Mouse (Mus musculus): ENCODE measurements at regions not wholly inside any gene's neighbourhood (a gene's known extent, or its start where the extent isn't known, plus 50 kb on each side); places are given as distances from the start of the nearest gene placed in this dataset.
A peak's percentile ranks its signal among the peaks of the same experiment; 100 is the strongest.

GRCm38 (mm10) chr6:51017260-51017999 is 363.2 kb upstream of the Npvf start:
- DNase-seq: no peak

GRCm38 (mm10) chr6:51021206-51021605 is 367.0 kb upstream of the Npvf start:
- DNase-seq: no peak

DNA sequence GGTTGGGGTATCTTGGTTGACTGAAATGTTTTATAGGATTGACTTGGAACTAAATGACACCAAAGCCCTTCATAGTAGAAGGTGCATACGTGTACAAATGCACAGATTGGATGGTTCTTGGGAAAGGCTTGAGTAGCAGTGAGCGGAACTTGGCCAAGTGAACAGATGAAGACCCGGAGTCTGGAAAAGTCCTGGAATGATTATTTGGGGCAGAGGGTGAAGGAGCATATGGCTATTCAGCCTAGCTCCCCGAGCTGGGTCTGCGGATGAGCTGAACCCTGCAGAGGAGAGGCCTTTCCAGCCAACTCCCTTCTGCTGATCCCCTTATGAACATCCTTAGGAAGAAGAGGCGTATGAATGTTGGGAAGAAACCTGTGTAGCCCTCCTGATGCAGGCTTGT is 369.1 kb upstream of the Npvf start:
- DNase-seq: no peak

- no peak for DNase-seq
These were observed 370.5 kb upstream of the Npvf start for GRCm38 (mm10) chr6:51024756-51025155.

DNA sequence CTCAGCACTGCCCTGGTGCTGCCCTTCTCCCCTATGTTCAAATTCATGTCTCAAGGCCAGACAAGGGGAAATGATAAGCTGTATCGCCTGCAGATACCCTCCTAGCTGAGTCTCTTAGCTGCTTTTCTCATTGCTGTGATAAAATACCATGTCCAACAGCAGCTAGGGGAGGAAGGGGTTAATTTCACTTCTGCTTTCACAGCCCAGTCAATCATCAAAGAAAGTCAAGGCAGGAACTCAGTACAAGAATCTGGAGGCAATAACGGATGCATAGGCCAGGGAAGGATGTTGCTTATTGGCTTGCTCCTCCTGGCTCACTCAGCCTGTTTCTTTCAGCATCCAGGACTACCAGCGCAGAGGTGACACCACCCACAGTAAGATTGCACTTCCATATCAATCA is 371.2 kb upstream of the Npvf start:
- no peak for DNase-seq

GRCm38 (mm10) chr6:51027296-51027695 is 373.1 kb upstream of the Npvf start:
- DNase-seq: no peak

DNA sequence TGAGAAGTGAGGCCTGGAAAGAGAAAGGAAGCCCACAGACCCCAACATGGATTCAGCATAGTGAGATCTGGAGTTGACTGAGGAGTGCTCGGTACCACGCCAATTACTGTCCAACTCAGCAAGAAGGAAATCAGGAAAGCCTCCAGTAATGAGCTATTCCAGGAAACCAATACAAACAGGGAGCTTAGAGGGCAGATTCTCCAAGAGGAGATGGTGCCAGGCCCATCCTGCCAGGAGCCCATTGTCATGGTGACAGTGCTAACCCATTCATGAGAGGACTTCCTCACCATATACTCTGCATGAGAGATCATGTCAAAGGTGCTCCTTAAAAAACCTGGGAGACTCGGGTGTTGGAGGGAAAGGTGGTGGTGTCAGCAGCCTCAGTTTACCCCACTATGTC is 375.3 kb upstream of the Npvf start:
- DNase-seq: no peak

DNA sequence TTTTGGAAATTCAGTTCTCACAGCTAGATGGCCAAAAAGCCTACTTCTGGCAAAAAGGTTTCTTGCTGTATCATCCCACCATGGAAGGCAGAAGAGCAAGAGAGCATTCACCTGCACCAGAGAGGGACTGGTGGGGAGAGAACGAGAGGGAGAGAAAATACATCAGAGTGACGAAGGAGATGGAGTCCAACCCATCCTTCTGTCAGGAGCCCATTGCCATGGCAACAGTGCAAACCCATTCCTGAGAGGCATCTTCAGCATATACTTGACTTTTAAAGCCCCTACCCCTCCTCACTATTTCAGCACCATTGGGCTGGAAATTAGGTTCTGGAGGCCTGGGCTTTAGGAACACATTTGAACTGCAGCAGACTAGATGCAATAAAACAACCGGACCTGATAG is 375.7 kb upstream of the Npvf start:
- no peak for DNase-seq

DNA sequence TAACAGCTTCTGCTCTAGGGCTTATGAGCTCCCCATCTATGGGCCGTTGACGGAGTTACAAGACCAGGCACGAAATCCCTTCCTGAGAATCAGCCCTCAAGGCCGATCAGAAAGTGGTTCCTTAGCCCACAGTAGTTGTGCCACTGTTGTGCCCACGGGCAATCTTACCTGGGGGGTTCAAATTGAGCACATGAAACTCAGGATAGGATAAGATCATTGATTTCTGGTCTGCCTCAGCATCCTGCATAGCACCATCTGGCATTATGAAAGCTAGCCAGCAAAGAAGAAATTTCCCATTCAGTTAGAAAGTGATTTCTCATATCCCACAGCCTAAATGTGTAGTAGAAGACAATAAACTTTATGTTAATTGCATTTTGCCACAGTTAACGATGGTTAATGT is 379.6 kb upstream of the Npvf start:
- no peak for DNase-seq

GRCm38 (mm10) chr6:51036074-51036473 is 381.8 kb upstream of the Npvf start:
- no peak for DNase-seq

DNA sequence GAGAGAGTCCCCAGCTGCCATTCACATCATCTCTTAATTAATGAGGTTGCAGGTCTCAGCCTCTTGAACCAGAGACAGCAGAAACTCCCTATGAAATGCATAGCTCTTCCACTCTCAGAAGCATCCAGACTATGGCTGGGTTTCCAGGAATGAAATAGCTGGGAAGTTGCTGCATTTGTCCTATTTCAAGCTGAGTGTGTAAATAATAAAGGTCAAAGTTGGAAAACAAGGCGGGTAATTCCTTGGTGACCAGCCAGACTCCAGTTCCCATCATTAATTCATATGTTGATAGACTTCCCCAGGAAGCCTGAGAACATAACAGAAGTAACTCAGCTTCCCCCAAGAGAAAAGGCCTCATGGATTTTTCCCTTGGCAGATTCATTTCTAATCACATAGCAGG is 382.3 kb upstream of the Npvf start:
- DNase-seq: peak; percentile 54

GRCm38 (mm10) chr6:51036956-51037355 is 382.7 kb upstream of the Npvf start:
- DNase-seq: no peak

DNA sequence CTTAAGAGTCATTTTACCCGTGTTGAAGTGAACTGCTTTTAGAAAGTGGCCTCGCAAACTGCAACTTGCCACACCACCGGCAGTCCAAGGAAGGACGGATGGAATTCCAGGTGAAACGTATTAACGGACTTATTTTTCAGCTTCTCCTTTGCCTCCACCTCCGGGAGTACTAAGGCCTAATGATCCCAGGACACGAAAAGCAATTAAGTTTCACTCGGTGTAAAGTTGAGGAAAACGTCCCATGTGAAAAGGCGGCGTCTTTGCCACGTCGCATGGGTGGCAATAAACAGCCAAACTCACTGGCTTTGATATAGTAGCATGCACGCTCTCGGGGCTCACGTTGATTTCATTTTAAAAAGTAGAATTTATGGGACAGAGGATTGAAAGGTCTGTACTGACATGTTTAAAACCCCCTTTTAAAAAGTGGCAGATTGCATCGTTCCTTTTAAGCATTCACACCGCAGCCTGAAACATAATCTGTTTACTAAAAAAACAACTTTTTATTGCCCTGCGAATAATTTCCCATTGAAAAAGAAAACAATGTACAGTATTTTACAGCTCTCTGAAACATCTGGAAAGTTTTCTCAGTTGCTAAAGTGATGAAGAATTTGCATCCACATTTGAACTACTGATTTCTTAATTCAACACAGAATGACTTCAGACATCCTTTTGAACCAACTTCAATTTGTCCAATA is 385.4 kb upstream of the Npvf start:
- no peak for DNase-seq

DNA sequence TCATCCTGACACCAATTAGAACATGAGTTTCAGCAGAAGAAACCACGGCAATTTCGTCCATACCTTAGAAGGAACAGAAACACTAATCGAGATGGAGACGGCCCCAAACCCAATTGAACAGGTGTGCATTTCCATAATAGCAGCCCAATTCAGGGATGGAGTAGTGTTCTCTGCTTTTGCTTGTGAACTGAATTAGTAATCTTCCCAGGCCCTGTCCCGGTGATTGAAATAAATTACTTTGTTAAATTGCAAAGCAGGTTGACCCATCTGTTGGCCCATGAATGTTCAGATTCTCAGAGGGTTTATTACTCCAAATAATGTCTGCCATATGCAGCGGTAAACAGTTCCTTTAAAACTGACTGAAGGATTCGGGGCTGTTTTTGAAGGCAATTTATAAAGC is 388.5 kb upstream of the Nfe2l3 start:
- no peak for DNase-seq

- DNase-seq: no peak
These were observed 387.6 kb upstream of the Nfe2l3 start for GRCm38 (mm10) chr6:51044873-51045272.

GRCm38 (mm10) chr6:51052451-51052921 is 380.0 kb upstream of the Nfe2l3 start:
- DNase-seq: no peak

DNA sequence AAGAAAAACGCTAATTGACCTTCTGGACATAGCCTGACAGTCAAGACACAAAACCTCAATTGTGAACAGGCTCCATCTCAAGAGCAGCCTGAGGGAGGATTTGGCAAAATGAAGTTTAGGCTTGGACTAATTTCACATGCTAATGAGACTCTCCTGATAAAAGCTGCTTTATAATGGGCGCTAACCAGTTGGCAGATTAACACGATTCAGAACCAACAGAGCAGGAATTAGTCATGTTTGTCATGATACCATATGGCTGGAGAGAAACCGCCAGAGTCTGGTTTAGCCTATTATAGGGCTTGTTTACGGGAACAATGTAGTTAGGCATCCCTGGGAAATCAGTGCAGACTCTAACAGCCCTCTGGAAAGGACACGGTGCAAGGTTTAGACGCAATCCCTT is 375.2 kb upstream of the Nfe2l3 start:
- DNase-seq: no peak

DNA sequence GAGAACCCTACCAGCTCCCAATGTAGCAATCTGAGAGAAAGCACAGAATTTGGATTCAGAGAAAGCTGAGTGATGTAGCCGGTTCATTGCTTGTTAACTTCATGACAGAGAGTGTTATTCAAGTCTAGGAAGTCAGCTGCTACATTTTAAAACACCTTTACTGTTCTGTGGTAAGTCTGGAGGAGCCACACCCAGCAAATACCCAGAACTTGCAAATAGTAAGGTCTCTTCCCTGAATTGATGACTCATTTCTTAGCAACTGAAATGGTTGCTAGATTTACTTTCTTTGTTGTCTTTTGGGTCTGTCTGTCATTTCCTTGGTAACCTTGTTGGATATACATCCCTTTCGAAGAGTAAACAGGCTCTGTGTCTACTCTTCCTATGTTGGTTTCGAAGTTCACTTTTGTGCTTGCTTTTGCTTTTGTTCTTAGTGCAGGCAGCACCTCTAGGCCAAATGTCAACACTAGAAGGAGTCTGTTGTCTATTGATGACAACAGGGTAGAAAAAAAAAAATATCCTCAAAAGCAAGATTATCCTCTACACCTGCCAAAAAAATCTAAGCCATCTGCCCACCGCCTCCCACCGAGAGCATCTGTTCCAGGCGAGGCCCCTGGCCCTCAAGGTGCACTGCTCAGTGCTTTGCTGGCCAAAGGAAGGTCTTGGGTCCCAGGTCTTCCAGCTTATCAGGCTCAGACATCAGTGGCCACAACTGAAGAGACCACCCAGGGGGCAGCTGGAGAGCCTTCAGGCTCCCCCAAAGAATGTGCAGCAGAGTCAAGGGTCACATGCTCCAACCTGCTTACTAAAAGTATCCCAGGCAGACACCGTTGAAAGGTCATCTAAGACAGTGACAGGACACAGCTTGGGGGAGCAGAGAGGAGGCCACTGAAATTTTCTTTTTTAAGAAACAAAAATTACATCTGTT is 372.3 kb upstream of the Nfe2l3 start:
- no peak for DNase-seq

DNA sequence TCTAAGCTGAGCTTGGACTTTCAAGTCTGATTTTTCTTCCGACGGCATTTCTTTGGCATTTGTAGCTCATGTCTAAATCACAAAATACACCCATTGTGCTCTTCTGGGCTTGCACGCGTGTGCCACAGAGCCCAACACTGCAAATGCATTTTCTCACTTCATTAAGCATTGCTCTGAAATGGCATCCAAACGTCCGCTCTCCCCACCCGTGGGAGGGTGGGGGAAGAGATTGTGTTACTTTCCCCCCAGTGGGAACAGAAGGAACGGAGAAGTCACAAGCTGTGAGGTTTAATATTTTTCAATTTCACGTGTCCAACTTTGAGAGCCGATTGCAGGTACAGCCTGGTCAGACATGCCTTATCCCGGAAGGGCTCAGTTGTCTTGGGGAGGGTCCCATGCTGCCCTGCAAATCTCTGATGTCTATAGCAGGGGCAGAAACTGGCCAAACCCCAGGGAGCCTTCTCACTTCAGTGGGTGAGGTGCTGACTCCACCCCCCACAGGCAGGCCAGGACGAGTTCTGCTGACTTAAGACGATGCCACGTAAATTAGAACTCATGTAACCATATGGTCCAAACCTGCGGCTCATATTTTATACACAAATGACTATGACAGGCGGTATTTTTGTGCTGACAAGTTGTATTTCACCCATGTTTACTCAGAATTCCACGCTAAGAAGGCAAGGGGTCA is 371.5 kb upstream of the Nfe2l3 start:
- DNase-seq: no peak

DNA sequence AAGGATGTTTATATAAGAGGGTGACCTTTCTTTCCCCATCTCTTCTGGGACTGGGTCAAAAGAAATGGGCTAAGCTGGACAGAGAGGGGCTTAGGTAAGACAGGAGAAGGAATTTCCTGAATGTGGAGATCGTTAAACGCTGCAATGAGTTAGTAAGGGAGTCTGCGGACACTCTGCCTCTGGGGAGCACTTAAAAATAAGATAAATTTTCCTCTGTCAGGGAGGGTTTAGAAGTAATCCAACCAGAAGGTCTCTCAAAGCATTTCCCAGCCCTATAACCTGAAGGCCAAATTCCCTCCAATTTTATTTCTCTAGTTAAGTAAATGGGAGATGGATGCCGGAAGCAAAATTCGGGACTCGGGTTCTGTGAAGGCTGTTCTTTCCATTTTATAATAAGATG is 367.3 kb upstream of the Nfe2l3 start:
- no peak for DNase-seq

- DNase-seq: no peak
These were observed 365.1 kb upstream of the Nfe2l3 start for GRCm38 (mm10) chr6:51067332-51067731.

GRCm38 (mm10) chr6:51069945-51070344 is 362.5 kb upstream of the Nfe2l3 start:
- no peak for DNase-seq

GRCm38 (mm10) chr6:51071243-51071642 is 361.2 kb upstream of the Nfe2l3 start:
- DNase-seq: no peak
